Mouse (Mus musculus) frontal cortex, postnatal 14 days (tissue): ENCODE results near the gene Krtap4-13.
"Not testable (repeated sequence)": the region's sequence is repeated elsewhere in the genome, so short reads cannot be mapped to it uniquely, and the experiment has no call there.

Experiments
- DNase-seq, 2 experiments: peaks; one replicate each; pipeline ENCODE4 v3.0.0; 2022; ENCODE audit warnings: low spot score in 2 of 2

Krtap4-13 gene

DNA sequence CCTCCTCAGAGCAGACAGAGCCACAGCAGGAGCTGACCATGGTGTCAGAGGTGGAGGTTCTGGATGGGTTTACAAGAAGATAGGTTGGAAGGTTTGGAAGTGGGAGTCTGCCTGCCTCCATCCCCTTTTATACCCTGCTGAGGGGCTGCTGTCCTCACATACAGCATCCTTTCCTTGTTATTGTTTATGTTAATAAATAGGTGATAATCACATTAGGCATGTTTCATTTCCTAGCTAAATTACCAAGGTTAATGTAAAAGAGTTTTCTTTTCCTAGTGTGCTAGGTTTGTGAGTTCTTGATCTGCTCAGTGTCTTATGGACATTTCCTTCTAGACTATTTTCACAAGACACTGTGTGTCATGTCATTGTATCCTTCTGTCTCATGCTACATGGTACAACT, at the start of gene Krtap4-13:
Gene Krtap4-13 (minus strand): TSS at position 101 of the 400 bp plus-strand sequence.
- not testable (repeated sequence) for DNase-seq

DNA sequence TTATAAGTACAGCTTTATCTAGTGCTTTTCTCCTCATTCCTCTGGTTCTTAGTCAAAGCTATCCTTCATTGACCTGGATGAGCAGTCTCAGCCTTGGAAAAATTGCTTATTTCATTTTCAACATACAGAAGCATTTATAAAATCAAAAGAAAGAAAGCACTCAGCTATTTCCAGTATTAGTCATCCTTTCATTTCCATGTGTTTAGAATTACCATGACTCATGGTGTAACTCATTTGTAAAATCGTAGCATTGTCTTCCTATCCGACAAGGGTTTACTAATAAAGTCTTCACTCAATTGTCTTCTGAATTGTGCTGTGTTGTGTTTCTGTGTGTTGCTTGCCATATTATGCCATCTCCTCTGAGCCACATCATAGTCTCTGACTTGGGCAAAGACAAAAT, 49.1 kb upstream of the Krtap4-13 start:
- no peak for DNase-seq

- no peak for DNase-seq
Observed at GRCm38 (mm10) chr11:99857617-99858016, 47.9 kb upstream of the Krtap4-13 start, which contains the start of gene Gm11568. Gene Gm11568, plus strand, starts transcription at chr11:99857917.

DNA sequence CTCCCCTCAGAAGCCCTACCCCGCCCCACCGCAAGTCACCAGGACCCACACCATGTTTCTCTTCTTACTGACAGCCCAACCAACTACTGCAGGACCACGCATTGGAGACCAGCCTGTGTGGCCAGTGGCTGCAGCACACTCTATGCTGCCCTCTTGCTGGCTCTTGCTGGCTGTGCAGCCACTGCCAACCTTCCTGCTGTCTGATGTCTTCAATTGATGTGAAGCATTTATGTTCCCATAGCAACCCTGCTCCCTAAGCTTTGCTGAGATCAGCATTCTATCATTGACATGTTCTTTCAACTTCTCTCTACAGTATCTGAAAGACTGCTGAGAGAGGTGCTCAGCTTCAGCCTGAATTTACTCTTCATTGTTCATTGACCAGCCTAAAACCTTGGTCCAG, 44.4 kb upstream of the Krtap4-13 start:
- no peak for DNase-seq

DNA sequence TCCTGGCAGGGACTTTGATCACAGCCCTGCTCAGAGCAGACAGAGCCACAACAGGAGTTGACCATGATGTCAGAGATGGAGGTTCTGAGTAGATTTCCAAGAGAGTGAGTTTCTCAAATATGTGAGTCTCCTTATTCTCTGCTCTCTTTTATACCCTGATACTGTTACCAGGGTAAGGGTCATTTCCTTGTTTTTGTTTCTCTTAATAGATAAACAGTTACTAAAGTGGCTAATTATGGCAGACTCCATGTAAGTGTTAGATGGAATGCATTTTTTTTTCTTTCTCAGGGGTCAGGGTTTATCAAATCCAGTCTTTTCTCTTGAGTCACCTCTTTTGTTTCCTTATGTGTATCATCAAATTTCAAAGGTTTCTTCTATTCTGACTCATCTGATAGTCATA, 41.8 kb upstream of the Krtap4-13 start, which contains the start of gene Krtap4-16:
Gene Krtap4-16 (minus strand): TSS at position 101 of the 400 bp plus-strand sequence.
- DNase-seq = no peak

DNA sequence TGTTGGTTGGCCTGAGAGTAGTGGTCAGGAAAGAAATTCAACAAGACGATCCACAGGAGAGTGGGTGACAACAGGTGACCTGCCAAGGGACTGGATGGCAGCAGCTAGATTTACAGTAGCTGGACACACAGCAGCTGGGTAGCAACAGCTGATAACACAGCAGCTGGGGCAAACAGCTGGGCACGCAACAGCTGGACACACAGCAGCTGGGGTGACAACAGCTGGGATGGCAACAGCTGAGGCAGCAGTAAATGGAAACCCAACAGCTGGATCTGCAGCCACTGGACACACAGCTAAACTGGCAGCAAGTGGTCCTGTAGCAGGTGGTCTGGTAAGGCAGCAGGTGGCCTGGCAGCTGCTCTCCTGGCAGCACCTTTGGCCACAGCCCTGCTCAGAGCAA, 37.1 kb upstream of the Krtap4-13 start:
- DNase-seq = no peak

DNA sequence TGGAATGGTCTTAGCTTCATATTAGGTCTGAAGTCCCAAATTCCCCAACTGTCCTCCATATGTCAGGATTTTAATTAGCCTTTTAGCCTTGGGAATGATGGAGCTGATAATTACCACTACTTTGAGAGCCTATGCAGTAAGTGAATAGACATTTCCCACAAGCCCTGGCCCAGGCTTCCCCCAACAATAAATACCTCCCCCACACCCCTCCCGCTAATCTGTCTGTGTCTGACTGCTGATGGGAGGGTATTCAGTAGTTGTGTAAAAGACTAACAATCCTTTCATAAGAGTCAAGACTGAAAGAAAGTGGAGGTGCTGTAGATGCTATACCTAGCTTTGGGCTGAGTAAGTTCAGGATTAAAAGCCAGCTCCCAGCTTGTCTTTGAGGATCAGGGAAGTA, 32.5 kb upstream of the Krtap4-13 start:
- no peak for DNase-seq

- DNase-seq = no peak
Observed at GRCm38 (mm10) chr11:99837966-99838365, 28.3 kb upstream of the Krtap4-13 start, which contains the start of gene 2300003K06Rik. Gene 2300003K06Rik, minus strand, starts transcription at chr11:99838066.

- DNase-seq = not testable (repeated sequence)
Observed at GRCm38 (mm10) chr11:99815566-99815965, 5.9 kb upstream of the Krtap4-13 start, which contains the start of gene Gm11564. Gene Gm11564, minus strand, starts transcription at chr11:99815666.

DNA sequence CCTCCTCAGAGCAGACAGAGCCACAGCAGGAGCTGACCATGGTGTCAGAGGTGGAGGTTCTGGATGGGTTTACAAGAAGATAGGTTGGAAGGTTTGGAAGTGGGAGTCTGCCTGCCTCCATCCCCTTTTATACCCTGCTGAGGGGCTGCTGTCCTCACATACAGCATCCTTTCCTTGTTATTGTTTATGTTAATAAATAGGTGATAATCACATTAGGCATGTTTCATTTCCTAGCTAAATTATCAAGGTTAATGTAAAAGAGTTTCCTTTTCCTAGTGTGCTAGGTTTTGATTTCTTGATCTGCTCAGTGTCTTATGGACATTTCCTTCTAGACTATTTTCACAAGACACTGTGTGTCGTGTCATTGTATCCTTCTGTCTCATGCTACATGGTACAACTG, 5.3 kb downstream of the Krtap4-13 start, which contains the start of gene Gm11554:
Gene Gm11554 (minus strand): TSS at position 101 of the 400 bp plus-strand sequence.
- DNase-seq = not testable (repeated sequence)

GRCm38 (mm10) chr11:99798832-99799231, 10.9 kb downstream of the Krtap4-13 start, which contains the start of gene Gm11569:
Gene Gm11569, minus strand, starts transcription at chr11:99798932.
- DNase-seq = not testable (repeated sequence)

- DNase-seq = no peak
Observed at GRCm38 (mm10) chr11:99793367-99793766, 16.3 kb downstream of the Krtap4-13 start, which contains the start of gene Gm11596. Gene Gm11596, minus strand, starts transcription at chr11:99793467.

- DNase-seq = not testable (repeated sequence)
Observed at GRCm38 (mm10) chr11:99784900-99785299, 24.8 kb downstream of the Krtap4-13 start, which contains the start of gene Krtap4-9. Gene Krtap4-9, plus strand, starts transcription at chr11:99785200.

GRCm38 (mm10) chr11:99780604-99781003, 29.1 kb downstream of the Krtap4-13 start, which contains the start of gene Krtap4-8:
Gene Krtap4-8, minus strand, starts transcription at chr11:99780704.
- DNase-seq = no peak

- DNase-seq = no peak
Observed at GRCm38 (mm10) chr11:99778401-99778800, 31.3 kb downstream of the Krtap4-13 start.

DNA sequence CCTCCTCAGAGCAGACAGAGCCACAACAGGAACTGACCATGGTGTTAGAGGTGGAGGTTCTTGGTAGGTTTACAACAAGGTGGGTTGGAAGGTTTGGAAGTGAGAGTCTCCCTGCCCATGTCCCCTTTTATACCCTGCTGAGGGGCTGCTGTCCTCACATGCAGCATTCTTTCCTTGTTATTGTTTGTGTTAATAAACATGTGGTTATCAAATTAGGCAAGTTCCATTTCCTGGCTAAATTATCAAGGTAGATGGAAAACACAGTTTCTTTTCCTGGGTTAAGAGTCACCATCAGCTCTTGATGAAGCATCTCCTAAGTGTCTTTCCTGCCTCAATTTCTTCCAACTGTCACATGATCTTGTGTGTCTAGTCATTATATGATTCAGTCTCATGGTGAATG, 36.9 kb downstream of the Krtap4-13 start, which contains the start of gene Gm11595:
Gene Gm11595 (minus strand): TSS at position 101 of the 400 bp plus-strand sequence.
- DNase-seq = not testable (repeated sequence)

GRCm38 (mm10) chr11:99768410-99768809, 41.3 kb downstream of the Krtap4-13 start:
- DNase-seq = no peak
